Mouse (Mus musculus) liver, adult 10 weeks (tissue): ENCODE data around the gene Olfr1377. TPM values are rescaled to one million over a fixed set of nuclear protein-coding genes. Genes with fewer than 3 reads are reported as not detected.

Experiments used
- polyA plus RNA-seq: library from polyadenylated mRNA; stranded (reverse); fragments of 350-450 nt; fragmentation: Illumina TruSeq; extraction: RNeasy Lipid Tissue Mini Kit (QIAGEN cat#74804); gene quantifications from one replicate; pipeline ENCODE4 v1.2.3, GENCODE M21; 2014; ENCODE audit warnings: low read depth, low replicate concordance

The Olfr1377 gene
- not detected for polyA plus RNA-seq

GRCm38 (mm10) chr11:50981667-50982066 lies at the start of gene Olfr1377:
Gene Olfr1377 (plus strand): TSS chr11:50981967.

GRCm38 (mm10) chr11:50943506-50943905 lies 38.3 kb upstream of the Olfr1377 start, which contains the start of gene 4933414I15Rik:
Gene 4933414I15Rik (minus strand): TSS chr11:50943765.

GRCm38 (mm10) chr11:50953665-50954064 lies 28.1 kb upstream of the Olfr1377 start, which contains the start of gene Prop1:
Gene Prop1 (minus strand): TSS chr11:50953765.

GRCm38 (mm10) chr11:50966230-50966629 lies 15.5 kb upstream of the Olfr1377 start, which contains the start of gene Olfr1378:
Gene Olfr1378 (plus strand): TSS chr11:50966530.

GRCm38 (mm10) chr11:51003296-51003695 lies 21.5 kb downstream of the Olfr1377 start, which contains the start of gene Olfr51:
Gene Olfr51 (plus strand): TSS chr11:51003596.

GRCm38 (mm10) chr11:51013936-51014335 lies 32.2 kb downstream of the Olfr1377 start, which contains the start of gene Olfr54:
Gene Olfr54 (plus strand): TSS chr11:51014236.

Other genes starting within 250 kb of the Olfr1377 start
- gene Zfp354c, start 154.2 kb upstream of the Olfr1377 start, polyA plus RNA-seq, result 0.72 TPM
- 0.50 TPM for gene Zfp879, start 140.4 kb upstream of the Olfr1377 start, polyA plus RNA-seq
- not detected for gene Grm6, start 131.3 kb upstream of the Olfr1377 start, polyA plus RNA-seq
- gene Zfp454, start 94.3 kb upstream of the Olfr1377 start, polyA plus RNA-seq, result 1.6 TPM
- gene Zfp2, start 65.8 kb upstream of the Olfr1377 start, polyA plus RNA-seq, result 10.5 TPM
- gene Zfp354b, start 50.3 kb upstream of the Olfr1377 start, polyA plus RNA-seq, result 4.4 TPM
- gene 4933414I15Rik, start 38.2 kb upstream of the Olfr1377 start, polyA plus RNA-seq, result not detected
- gene Prop1, start 28.2 kb upstream of the Olfr1377 start, polyA plus RNA-seq, result not detected
- gene Olfr1378, start 15.4 kb upstream of the Olfr1377 start, polyA plus RNA-seq, result not detected
- not detected for gene Olfr51, start 21.6 kb downstream of the Olfr1377 start, polyA plus RNA-seq
- not detected for gene Olfr54, start 32.3 kb downstream of the Olfr1377 start, polyA plus RNA-seq
- not detected for gene Olfr1375, start 66.1 kb downstream of the Olfr1377 start, polyA plus RNA-seq
- gene Zfp354a, start 77.3 kb downstream of the Olfr1377 start, polyA plus RNA-seq, result 10.1 TPM
- not detected for gene Gm12569, start 238.5 kb downstream of the Olfr1377 start, polyA plus RNA-seq